In genomic region chr5:129500722-129501634, GRCm38 (mm10) we compare ENCODE assay signal across 8 mouse cellular contexts. TPM values are rescaled to one million over a fixed set of nuclear protein-coding genes. Genes with fewer than 3 reads are reported as not detected.
A peak's percentile ranks its signal among the peaks of the same experiment; 100 is the strongest.
DNase-seq lines count a peak whose midpoint lies in the region; ATAC-seq and TF ChIP-seq lines count a peak whose summit lies in the region.

Gene Sfswap (plus strand): TSS chr5:129501221.

- peak; percentile 86 for ATAC-seq in activated CD4-positive, CD25-positive, alpha-beta regulatory T cell, adult 4 months
- ATAC-seq in inflammation-experienced regulatory T-cells, adult 6 months = peak; percentile 90
- peak; percentile 74 for ATAC-seq in megakaryocyte-erythroid progenitor cell, adult 5-6 weeks (replicated peaks; ENCODE audit: low FRiP score, low TSS enrichment, poor library complexity, severe bottlenecking)

- H3K4me3 ChIP-seq in cortical plate, adult 2 months (ENCODE audit: insufficient read depth, low read length) = peak within 1 kb of the TSS; percentile 56

- no peak for TF ChIP-seq POLR2A in cortical plate, adult 2 months (IDR thresholded peaks at IDR 0.05; ENCODE audit: extremely low read depth, insufficient read depth, low read length)

- TF ChIP-seq CTCF in cortical plate, adult 2 months (IDR thresholded peaks at IDR 0.05; ENCODE audit: extremely low read depth, insufficient read depth, low read length) = no peak

- intact Hi-C loops in gastrocnemius, postnatal 14 days (cut with DNase I; ENCODE audit: low total_unique reads) = no loop called here
- intact Hi-C loops in left cerebral cortex, postnatal 10 days (cut with DNase I) = loop anchor here (5.0 to 10.0 kb wide), 2 partner anchors 109 to 436 kb away; no protein-coding TSS in a partner anchor

- peak; percentile 67 for DNase-seq in gastrocnemius, postnatal 14 days
- DNase-seq in left cerebral cortex, postnatal 10 days (ENCODE audit: extremely low spot score in 1 of 2, low spot score in 2 of 2) = peak; percentile 73 to 82
- peak; percentile 83 for DNase-seq in right cerebral cortex, postnatal 25 days
- peak; percentile 69 to 72 for DNase-seq in urinary bladder, postnatal 4 days (ENCODE audit: low spot score in 2 of 2)

- H3K27ac ChIP-seq in cortical plate, adult 2 months (ENCODE audit: insufficient read depth, low read length) = peak within 1 kb of the TSS; percentile 87

- H3K4me1 ChIP-seq in cortical plate, adult 2 months (ENCODE audit: control insufficient read depth, insufficient read depth, low read length) = peaks cover 4% of the 10 kb centered on the region; the same call in 1 of the 2 replicates

RNA-seq across cellular contexts. Expression of gene Sfswap, which starts in this region (rescaled TPM):
- 10 to 100 TPM; 26.1 to 26.5 TPM for polyA plus RNA-seq in activated CD4-positive, CD25-positive, alpha-beta regulatory T cell, adult 4 months (2017; shearing (Covaris generic))
- 145 and 164 TPM in 2 replicates for polyA plus RNA-seq in cortical plate, adult 2 months (2012; rRNA removed)
- total RNA-seq in gastrocnemius, postnatal 14 days (2021) = 10 to 100 TPM; 24.2 to 33.3 TPM
- 10 to 100 TPM; 20.2 to 43.9 (median 33.4) TPM for polyA plus RNA-seq in inflammation-experienced regulatory T-cells, adult 6 months (2017; shearing (Covaris generic))
- 100 to 1,000 TPM; 125 to 134 TPM for total RNA-seq in left cerebral cortex, postnatal 10 days (2021)
- total RNA-seq in megakaryocyte-erythroid progenitor cell, adult 5-6 weeks (2014; fragmentation: Nextera tagmentation) = 86.2 and 135 TPM in 2 replicates
- 62.5 and 64.0 TPM in 2 replicates for total RNA-seq in megakaryocyte-erythroid progenitor cell, adult 5-6 weeks (2017)

Comparison
In these comparisons a context has a peak if more than half of its experiments do, and no peak if none do; other contexts are left out.
1. Peak in every context shown above with its lines: DNase-seq, ATAC-seq, H3K4me3 ChIP-seq and H3K27ac ChIP-seq.